Mouse (Mus musculus) embryonic facial prominence, embryonic 12.5 days (tissue): ENCODE data around the gene Ivns1abp. TPM values are rescaled to one million over a fixed set of nuclear protein-coding genes. Genes with fewer than 3 reads are reported as not detected.

Experiments
- ATAC-seq: fragments of 200-750 bp; cut with Nextera tagmentation; 2 replicates; pipeline ENCODE4 v1.8.0; 2017; ENCODE audit not compliant: insufficient number of reproducible peaks, insufficient read depth, low FRiP score, low TSS enrichment
- H3K27ac ChIP-seq: fragments of 300-500 bp; sonication (generic); 2 replicates; pipeline ENCODE4 v1.5.1; 2016; ENCODE audit warnings: mild to moderate bottlenecking
- H3K27me3 ChIP-seq: fragments of 300-500 bp; sonication (generic); 2 replicates; pipeline ENCODE4 v1.6.1; 2016; ENCODE audit warnings: mild to moderate bottlenecking, moderate library complexity
- H3K36me3 ChIP-seq: fragments of 300-500 bp; sonication (generic); 2 replicates; pipeline ENCODE4 v1.6.1; 2016; ENCODE audit warnings: mild to moderate bottlenecking
- H3K4me1 ChIP-seq: fragments of 300-500 bp; sonication (generic); 2 replicates; pipeline ENCODE4 v1.6.1; 2016
- H3K4me2 ChIP-seq: fragments of 300-500 bp; sonication (generic); replicated peaks from 2 replicates; pipeline ENCODE4 v1.6.1; 2016; ENCODE audit warnings: mild to moderate bottlenecking, moderate library complexity
- H3K4me3 ChIP-seq: fragments of 300-500 bp; sonication (generic); 2 replicates; pipeline ENCODE4 v1.5.1; 2016; ENCODE audit warnings: mild to moderate bottlenecking
- H3K9ac ChIP-seq: fragments of 300-500 bp; sonication (generic); 2 replicates; pipeline ENCODE4 v1.6.1; 2016; ENCODE audit warnings: mild to moderate bottlenecking, moderate library complexity
- H3K9me3 ChIP-seq: fragments of 300-500 bp; sonication (generic); 2 replicates; pipeline ENCODE4 v1.6.1; 2016; ENCODE audit warnings: mild to moderate bottlenecking, moderate library complexity
- WGBS: fragments of 180-500 bp; shearing (Covaris S2); methylation state at CpG from one replicate; pipeline ENCODE4 v1.1.7; 2016; 5-methylcytosine and 5-hydroxymethylcytosine counted together
- polyA plus RNA-seq: library from polyadenylated mRNA; unstranded; fragments of >200 nt; fragmentation: Nextera tagmentation; extraction: Ambion mirVana; gene quantifications from 2 replicates; pipeline ENCODE4 v1.2.1, GENCODE M21; 2016

The Ivns1abp gene
- polyA plus RNA-seq, 1 experiment from 2014 or later = 372 TPM

- WGBS = 91% methylated on average over 3 of the region's 3 CpGs
- Histone ChIP-seq H3K27ac (no peak overlapping the region), H3K4me2 (no peak overlapping the region), H3K9ac (no peak overlapping the region), H3K36me3 (peaks cover 55% of the 10 kb centered on the region), H3K9me3 (no peaks in the 10 kb centered on the region), H3K4me3 (no peak overlapping the region), H3K27me3 (no peaks in the 10 kb centered on the region), H3K4me1 (no peaks in the 10 kb centered on the region)
- no peak for ATAC-seq
Observed at GRCm38 (mm10) chr1:151368444-151368843, 24.2 kb downstream of the Ivns1abp start.

GRCm38 (mm10) chr1:151370573-151370972, 26.3 kb downstream of the Ivns1abp start:
- peaks cover 50% of the 10 kb centered on the region for H3K36me3 ChIP-seq
- no peaks in the 10 kb centered on the region for H3K27me3 ChIP-seq
- no peak overlapping the region for H3K27ac ChIP-seq
- H3K4me2 ChIP-seq = no peak overlapping the region
- H3K9ac ChIP-seq = no peak overlapping the region
- no peaks in the 10 kb centered on the region for H3K9me3 ChIP-seq
- ATAC-seq = no peak
- no peaks in the 10 kb centered on the region for H3K4me1 ChIP-seq
- no peak overlapping the region for H3K4me3 ChIP-seq
- 84% methylated on average over 3 of the region's 3 CpGs for WGBS

- Histone ChIP-seq H3K9me3 (no peaks in the 10 kb centered on the region), H3K27ac (no peak overlapping the region), H3K4me2 (no peak overlapping the region), H3K4me1 (no peaks in the 10 kb centered on the region), H3K9ac (no peak overlapping the region), H3K27me3 (no peaks in the 10 kb centered on the region), H3K4me3 (no peak overlapping the region), H3K36me3 (peaks cover 41% of the 10 kb centered on the region)
- 88% methylated on average over 5 of the region's 5 CpGs for WGBS
- no peak for ATAC-seq
Observed at GRCm38 (mm10) chr1:151371543-151371942, 27.3 kb downstream of the Ivns1abp start.

- Histone ChIP-seq H3K4me2 (no peak overlapping the region), H3K36me3 (peaks cover 36% of the 10 kb centered on the region), H3K9me3 (no peaks in the 10 kb centered on the region), H3K27me3 (no peaks in the 10 kb centered on the region), H3K4me1 (no peaks in the 10 kb centered on the region), H3K4me3 (no peak overlapping the region), H3K9ac (no peak overlapping the region), H3K27ac (no peak overlapping the region)
- WGBS = 95% methylated on average over 1 of the region's 1 CpGs
- ATAC-seq = no peak
Observed at GRCm38 (mm10) chr1:151372823-151373222, 28.5 kb downstream of the Ivns1abp start.

- H3K27ac ChIP-seq = no peak overlapping the region
- no peak overlapping the region for H3K4me2 ChIP-seq
- WGBS = 87% methylated on average over 3 of the region's 3 CpGs
- H3K27me3 ChIP-seq = no peaks in the 10 kb centered on the region
- no peaks in the 10 kb centered on the region for H3K4me1 ChIP-seq
- H3K4me3 ChIP-seq = no peak overlapping the region
- no peak overlapping the region for H3K9ac ChIP-seq
- H3K36me3 ChIP-seq = peaks cover 17% of the 10 kb centered on the region
- ATAC-seq = no peak
- no peaks in the 10 kb centered on the region for H3K9me3 ChIP-seq
Observed at GRCm38 (mm10) chr1:151377353-151377752, 33.1 kb downstream of the Ivns1abp start.

GRCm38 (mm10) chr1:151390029-151390428, 45.8 kb downstream of the Ivns1abp start:
- no peak for ATAC-seq
- Histone ChIP-seq H3K9ac (no peak overlapping the region), H3K36me3 (peaks cover 6% of the 10 kb centered on the region; the same call in 1 of the 2 replicates), H3K27ac (no peak overlapping the region), H3K4me3 (no peak overlapping the region), H3K4me2 (no peak overlapping the region), H3K9me3 (no peaks in the 10 kb centered on the region), H3K27me3 (no peaks in the 10 kb centered on the region), H3K4me1 (no peaks in the 10 kb centered on the region)
- 98% methylated on average over 1 of the region's 1 CpGs for WGBS

- 69% methylated on average over 3 of the region's 3 CpGs for WGBS
- no peak overlapping the region for H3K4me2 ChIP-seq
- H3K9me3 ChIP-seq = no peaks in the 10 kb centered on the region
- ATAC-seq = no peak
- no peak overlapping the region for H3K4me3 ChIP-seq
- H3K27ac ChIP-seq = 0 out of 2 replicates have a peak overlapping the region, but pooled peaks have one; percentile 11
- no peaks in the 10 kb centered on the region for H3K4me1 ChIP-seq
- 0 out of 2 replicates have a peak, but pooled peaks cover 9% of the 10 kb centered on the region for H3K36me3 ChIP-seq
- H3K27me3 ChIP-seq = no peaks in the 10 kb centered on the region
- H3K9ac ChIP-seq = no peak overlapping the region
Observed at GRCm38 (mm10) chr1:151409827-151410226, 65.5 kb downstream of the Ivns1abp start.

Other genes starting within 250 kb of the Ivns1abp start
- gene Gm47985, start 161.9 kb upstream of the Ivns1abp start, polyA plus RNA-seq = 0.92 and 1.2 TPM in 2 replicates
- 0.25 and 0.37 TPM in 2 replicates for gene Gm8947, start 152.1 kb upstream of the Ivns1abp start, polyA plus RNA-seq
- gene Gm47995, start 146.0 kb upstream of the Ivns1abp start, polyA plus RNA-seq = not detected in 2 replicates
- not detected in 2 replicates for gene 3110040M04Rik, start 140.4 kb upstream of the Ivns1abp start, polyA plus RNA-seq
- gene Gm47996, start 134.3 kb upstream of the Ivns1abp start, polyA plus RNA-seq = not detected in 2 replicates
- 24.8 and 30.6 TPM in 2 replicates for gene Swt1, start 84.0 kb downstream of the Ivns1abp start, polyA plus RNA-seq
- 54.8 and 55.7 TPM in 2 replicates for gene Trmt1l, start 84.1 kb downstream of the Ivns1abp start, polyA plus RNA-seq
- 113 and 122 TPM in 2 replicates for gene Rnf2, start 156.5 kb downstream of the Ivns1abp start, polyA plus RNA-seq
- gene Fam129a, start 226.7 kb downstream of the Ivns1abp start, polyA plus RNA-seq = 5.2 and 5.7 TPM in 2 replicates